Mouse (Mus musculus) layer of hippocampus, adult 11-12 months (tissue): ENCODE measurements around the gene Crabp2.

Experiments
- DNase-seq: peaks from one replicate; pipeline ENCODE4 v3.0.0; 2022; ENCODE audit warnings: low spot score

The Crabp2 gene

DNA sequence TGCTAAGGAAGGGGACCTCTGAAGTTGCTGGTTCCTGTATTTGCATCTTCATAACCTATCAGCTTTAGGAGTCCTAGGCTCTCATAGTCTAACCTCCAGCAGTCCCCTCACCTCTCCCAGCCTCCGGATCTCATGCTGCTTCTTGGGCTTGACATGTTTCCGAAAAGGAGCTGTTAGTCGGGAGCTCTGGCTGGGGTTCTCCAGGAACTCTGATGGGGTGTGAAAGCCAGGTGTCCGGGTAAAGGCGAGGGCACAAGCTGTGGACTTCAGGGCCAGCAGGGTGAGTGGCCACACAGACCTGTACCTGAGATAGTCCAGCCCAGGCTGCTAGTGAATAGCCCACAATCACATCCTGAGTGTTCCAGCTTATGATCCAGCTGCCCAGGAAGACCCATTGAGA, 21.0 kb upstream of the Crabp2 start:
- DNase-seq: no peak

GRCm38 (mm10) chr3:87929341-87930077, 19.0 kb upstream of the Crabp2 start:
- no peak for DNase-seq

DNA sequence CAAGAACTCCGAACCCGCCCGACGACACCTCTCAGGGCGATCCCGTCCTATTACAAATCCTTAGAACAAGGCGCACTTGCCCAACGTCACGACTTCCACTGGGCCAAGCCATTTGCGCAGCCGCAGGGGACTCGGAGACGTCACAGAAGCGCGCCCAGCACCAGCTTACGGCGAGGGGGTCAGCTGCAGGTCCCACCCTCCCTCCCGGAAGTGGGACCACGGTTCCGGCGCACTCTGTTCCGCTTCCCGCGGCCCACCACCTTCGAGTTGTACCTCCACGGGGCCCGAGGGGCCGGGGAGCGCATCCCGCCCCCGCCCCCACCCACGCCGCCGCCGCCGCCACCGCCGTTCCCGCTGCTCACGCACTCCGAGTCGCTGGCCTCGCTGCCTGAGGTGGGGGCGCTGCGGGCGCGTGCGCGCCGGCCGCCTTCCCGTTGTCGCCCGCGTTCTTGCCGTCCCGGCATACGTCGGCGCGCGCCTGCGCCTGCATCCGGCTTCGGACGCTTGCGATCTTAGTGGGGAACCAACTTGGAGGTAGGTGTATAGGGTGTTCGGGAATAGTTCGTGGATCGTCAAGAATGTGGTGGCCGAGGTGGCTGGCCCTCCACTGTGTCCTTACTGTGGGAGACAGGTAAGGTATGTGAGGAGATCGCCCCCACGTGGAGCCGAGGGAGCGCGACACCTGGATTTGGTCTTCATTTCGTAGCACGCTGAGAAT, 18.2 kb upstream of the Crabp2 start, which contains the start of the genes Isg20l2 and Rrnad1:
Gene Isg20l2 (plus strand): TSS at position 237 of the 718 bp plus-strand sequence.
Gene Rrnad1 (minus strand): TSS at position 640 of the 718 bp plus-strand sequence.
- peak; percentile 97 for DNase-seq

DNA sequence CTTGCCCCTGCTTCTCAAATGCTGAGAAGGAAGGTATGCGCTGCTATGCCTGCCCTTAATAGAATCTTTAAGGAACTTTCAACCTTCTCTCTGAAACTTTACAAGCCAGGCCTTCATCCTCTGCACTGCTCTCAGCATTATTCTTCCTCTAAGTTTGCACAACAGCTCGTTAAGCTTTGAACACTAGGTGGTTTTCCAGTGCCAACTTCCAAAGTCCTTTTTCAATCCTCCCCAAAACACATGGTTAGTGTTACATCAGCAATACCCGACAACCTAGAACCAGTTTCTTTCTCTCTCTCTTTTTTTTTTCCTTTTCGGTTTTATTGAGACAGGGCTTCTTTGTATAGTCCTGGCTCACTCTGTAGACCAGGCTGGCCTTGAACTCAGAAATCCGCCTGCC, 14.4 kb upstream of the Crabp2 start:
- DNase-seq: no peak

GRCm38 (mm10) chr3:87934501-87934900, 14.0 kb upstream of the Crabp2 start:
- no peak for DNase-seq

- no peak for DNase-seq
Measured at GRCm38 (mm10) chr3:87935201-87935600, 13.3 kb upstream of the Crabp2 start.

DNA sequence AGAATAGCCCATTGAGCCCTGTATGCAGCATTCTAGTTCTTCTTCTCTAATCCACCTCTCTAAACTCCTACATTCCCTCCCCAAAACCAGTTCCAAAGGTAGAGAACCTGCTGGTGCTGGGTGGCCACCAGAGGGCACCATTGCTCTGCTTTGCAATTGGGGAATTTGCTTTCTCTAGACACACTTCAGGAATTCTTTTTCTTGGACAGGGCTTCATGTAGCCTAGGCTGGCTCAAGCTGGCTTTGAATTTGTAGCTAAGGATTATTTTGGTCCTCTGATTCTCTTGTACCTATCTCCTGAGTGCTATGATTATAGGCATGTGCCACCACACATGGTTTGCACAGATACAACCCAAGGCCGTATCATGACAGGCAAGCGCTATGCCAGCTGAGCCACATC, 12.7 kb upstream of the Crabp2 start:
- peak; percentile 71 for DNase-seq

DNA sequence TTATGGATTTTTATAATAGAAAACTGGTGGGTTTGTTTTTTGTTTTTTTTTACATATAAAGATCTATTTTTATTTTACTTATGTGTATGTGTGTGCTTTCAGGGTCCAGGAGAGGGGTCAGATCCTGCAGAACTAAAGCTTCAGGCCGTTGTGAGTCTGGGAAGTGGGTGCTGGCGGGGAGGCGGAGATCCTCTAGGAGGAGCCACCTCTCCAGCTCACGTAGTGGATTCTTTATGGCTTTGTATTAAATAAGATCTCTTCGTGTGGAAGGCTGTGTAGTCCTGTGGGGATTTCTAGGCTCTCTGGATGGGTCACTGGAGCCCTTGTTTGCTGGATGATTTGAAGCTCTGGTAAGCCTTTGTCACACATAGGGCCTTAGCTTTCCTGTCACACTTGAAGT, 7.9 kb upstream of the Crabp2 start:
- DNase-seq: no peak

DNA sequence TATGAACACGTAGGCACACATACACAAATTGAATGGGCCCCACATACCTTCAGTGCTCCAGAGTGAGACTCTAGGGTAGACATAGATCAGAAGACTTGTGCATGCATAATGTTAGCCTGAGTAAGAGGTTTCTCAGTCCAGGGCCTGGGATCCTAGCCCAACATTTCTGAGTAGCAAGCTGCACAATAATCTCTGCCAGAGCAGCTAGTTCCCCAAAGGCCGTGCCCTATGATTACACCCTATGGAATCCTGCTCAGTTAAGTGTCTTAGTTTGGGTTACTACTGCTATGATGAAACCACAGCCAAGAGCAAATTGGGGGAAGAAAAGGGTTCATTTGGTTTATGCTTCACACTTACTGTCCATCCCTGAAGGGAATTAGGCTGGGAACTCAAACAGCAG, 6.0 kb upstream of the Crabp2 start:
- DNase-seq: no peak

- DNase-seq: no peak
Measured at GRCm38 (mm10) chr3:87943586-87943985, 4.9 kb upstream of the Crabp2 start.

- no peak for DNase-seq
Measured at GRCm38 (mm10) chr3:87944838-87945600, 3.4 kb upstream of the Crabp2 start.

GRCm38 (mm10) chr3:87945781-87946540, 2.5 kb upstream of the Crabp2 start:
- no peak for DNase-seq

GRCm38 (mm10) chr3:87946541-87946860, 2.0 kb upstream of the Crabp2 start:
- no peak for DNase-seq

- DNase-seq: no peak
Measured at GRCm38 (mm10) chr3:87947056-87947810, 1.2 kb upstream of the Crabp2 start.

GRCm38 (mm10) chr3:87947811-87948199, 661 bp upstream of the Crabp2 start:
- DNase-seq: no peak

- no peak for DNase-seq
Measured at GRCm38 (mm10) chr3:87949266-87949954, 944 bp downstream of the Crabp2 start.

DNA sequence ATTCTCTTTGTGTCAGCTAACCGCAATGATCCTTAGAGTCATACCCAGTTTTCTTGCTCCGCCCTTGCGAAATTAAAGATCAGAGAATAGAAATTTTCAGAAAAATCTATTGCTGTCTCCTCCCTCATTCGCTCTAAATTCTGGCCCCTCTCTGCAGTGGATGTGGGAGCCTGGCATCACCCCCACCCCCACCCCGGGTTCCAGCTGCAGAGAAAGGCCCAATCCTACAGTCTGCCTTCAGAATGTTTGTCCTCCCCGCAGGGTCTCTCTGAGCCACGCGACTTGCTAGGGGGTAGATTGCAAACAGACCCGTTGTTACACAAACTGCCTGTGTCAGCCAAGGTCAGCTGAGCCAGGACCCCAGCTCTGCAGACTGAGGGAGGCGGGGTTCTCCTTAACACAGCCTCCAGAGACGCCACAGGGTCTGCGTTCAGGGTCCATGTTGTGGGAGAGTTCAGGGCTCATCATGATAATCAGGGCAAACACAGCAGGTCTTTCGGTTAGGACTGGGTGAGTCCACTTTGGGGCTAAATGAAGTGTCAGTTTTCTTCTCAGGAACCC, 1.6 kb downstream of the Crabp2 start:
- no peak for DNase-seq

GRCm38 (mm10) chr3:87951946-87952345, 3.5 kb downstream of the Crabp2 start:
- DNase-seq: no peak

- no peak for DNase-seq
Measured at GRCm38 (mm10) chr3:87952440-87952839, 4.0 kb downstream of the Crabp2 start.

DNA sequence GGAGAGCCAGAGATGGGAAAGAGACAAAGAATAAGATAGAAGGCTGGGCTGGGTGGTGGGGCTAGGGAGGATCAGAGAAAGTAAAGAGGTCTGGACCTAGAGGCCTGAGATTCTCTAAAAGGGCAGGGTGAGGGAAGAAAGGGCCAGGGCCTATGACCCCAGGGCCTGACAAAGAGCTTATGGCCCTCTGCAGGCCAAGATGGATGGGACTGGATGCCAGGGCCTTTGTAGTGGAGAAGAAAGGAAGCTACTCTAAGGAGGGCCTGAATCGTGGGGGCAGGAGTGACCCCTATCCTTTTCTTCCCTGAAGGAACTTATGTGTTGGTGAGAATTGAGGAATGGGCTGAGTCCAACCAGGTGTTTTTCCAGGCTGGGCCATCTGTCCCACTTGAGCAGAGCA, 9.6 kb downstream of the Crabp2 start:
- DNase-seq: no peak
